In the genomic region with DNA sequence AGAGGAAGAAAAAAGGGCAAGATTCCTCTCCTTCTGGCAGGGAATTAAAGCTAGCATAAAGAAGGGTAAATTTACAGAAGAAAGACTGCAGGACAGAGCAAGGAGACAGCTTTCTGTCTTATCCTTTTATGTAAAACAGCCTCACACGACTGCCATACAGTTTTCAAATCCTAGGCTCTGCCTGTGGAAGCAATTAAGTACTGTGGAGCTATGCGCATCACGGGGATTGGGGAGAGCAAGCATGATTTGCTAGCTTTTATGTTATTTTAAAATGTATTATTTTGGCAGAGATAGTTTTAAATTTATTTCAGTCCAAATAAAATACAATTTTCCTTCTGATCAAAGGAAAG, we compare ENCODE assay signal across 12 mouse cellular contexts.
"Had no signal": no experiment of that assay in that cellular context is flagged by ENCODE, and none has a peak within 500 bp of the region (broad histone marks: within the 10 kb centered on the region; RNA-seq: fewer than 3 reads in every experiment).

No protein-coding gene starts in this region.

- DNase-seq: kidney, adult 8-10 months; kidney, postnatal 25 days; lung, adult 2 months; lung, postnatal 36 days; right cerebral cortex, postnatal 25 days; thymus, adult 18-20 months; thymus, postnatal 14 days had no signal

- H3K4me2 ChIP-seq: liver, embryonic 11.5 days; liver, embryonic 15.5 days had no signal

- H3K4me3 ChIP-seq: limb, embryonic 10.5 days; liver, embryonic 15.5 days had no signal

- ATAC-seq: intestine, embryonic 16.5 days; lung, postnatal 0 days had no signal

- H3K9me3 ChIP-seq: limb, embryonic 10.5 days; liver, embryonic 15.5 days had no signal

- H3K36me3 ChIP-seq: limb, embryonic 10.5 days; liver, embryonic 15.5 days had no signal

- H3K27me3 ChIP-seq: liver, embryonic 15.5 days had no signal

- H3K9ac ChIP-seq: liver, embryonic 15.5 days had no signal

- H3K4me1 ChIP-seq: liver, embryonic 15.5 days had no signal

- H3K27ac ChIP-seq: limb, embryonic 10.5 days; liver, embryonic 15.5 days had no signal
